Mouse (Mus musculus): ENCODE measurements at regions not wholly inside any gene's neighbourhood (a gene's known extent, or its start where the extent isn't known, plus 50 kb on each side); places are given as distances from the start of the nearest gene placed in this dataset.
"Not testable (repeated sequence)": the region's sequence is repeated elsewhere in the genome, so short reads cannot be mapped to it uniquely, and the experiment has no call there.

DNA sequence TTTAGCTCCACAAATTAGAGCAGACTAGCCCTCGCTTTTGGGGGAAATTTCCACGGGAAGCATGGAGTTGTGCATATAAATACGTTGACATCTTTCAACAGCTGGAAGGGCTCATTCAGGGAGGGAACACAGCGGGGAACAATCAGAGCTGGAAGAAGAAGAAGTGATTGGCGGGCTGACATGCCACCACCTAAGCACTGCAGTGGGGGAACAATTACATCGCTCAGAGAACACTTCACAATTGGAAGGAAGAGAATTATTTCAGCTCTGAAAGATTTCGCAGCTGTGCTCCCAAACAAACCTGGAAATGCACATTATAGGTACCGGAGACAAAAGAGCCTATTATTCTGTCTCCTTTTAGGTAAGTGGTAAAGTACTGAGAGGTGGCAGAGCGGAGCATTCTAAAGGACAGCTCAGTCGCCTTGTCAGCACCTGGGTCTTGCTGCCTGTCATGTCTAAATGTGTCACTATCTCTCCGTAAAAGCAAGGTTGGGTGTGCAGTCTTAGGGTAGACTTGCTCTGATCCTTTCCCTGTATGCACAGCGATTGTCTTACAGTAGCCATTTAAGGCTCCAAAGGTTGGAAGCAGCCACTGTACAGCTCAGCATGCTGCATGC is 223.6 kb downstream of the Unc5cl start:
- DNase-seq, result no peak

DNA sequence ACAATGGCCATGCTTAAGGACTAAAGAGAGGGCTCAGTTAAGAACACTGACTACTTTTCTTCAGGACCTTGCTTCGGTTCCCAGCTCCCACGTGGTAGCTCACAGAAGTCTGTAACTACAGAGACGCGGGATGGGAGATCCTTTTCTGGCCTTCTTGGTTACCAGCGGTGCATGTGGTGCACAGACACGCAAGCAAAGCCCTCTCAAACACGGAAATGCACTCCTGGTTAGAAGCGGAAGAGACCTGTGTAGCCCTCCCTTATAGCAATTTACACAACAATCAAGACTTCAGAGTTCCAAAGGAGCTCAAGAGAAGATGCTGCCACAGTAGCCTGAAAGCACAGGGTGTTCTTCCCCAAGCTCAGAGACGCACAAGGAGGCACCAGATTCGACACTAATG is 225.6 kb downstream of the Unc5cl start:
- DNase-seq, result no peak

DNA sequence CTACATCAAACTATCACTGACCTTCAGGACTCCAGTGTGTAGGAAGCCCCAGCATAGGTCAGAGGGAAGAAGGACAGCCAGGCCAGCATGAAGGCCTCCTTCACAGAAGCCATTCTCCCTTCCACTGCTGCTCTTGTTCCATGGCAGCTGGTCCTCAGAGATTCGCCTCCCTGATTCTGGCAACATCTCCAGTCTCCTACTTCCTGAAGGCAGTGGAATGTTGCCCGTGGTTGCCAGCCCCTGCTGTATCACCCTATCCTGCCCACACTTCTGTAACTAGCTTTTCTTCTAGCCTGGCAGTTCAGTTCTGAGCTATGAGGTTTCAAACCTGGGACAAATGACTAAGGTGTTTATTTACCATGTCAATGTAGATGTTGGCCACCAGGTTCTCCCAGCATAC is 234.2 kb downstream of the Unc5cl start:
- DNase-seq, result peak; percentile 31

DNA sequence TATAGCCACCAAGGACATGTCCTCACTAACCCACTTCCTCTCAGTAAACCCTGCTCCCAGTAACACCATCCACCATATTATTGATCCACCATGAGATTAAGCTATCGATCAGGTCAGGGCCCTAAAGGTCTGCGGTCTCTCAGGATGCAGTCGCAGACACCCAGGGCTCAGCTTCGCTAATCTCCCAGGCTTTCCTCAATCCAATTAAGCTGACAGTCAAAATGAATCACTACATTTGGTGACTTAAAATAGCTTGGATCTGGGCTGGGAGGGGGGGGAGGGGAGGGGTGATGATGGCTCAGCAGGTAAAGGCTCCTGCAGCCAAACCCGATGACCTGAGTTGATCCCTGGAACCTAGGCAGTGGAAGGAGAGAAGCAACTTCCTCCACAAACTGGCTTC is 233.7 kb upstream of the Lrfn2 start:
- DNase-seq, result no peak

DNA sequence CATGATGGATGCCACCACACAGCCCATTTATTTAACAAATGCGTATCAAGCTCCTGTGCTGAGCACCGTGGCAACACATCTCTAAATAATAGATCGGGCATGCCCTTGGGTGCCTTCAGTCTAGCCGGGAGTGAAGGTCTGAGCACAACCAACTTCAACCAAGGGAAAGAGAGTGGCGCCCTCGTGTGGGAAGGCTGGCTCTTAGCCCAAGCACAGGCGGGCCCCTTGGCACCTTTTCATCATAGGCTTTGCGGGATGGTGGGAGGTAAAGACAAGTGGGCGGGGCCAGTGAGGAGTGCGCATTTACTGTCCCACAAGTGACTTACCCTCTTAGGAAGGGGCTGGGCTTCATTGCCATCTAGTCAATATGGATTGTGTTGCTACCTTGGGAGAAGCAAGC is 231.6 kb upstream of the Lrfn2 start:
- no peak for DNase-seq

DNA sequence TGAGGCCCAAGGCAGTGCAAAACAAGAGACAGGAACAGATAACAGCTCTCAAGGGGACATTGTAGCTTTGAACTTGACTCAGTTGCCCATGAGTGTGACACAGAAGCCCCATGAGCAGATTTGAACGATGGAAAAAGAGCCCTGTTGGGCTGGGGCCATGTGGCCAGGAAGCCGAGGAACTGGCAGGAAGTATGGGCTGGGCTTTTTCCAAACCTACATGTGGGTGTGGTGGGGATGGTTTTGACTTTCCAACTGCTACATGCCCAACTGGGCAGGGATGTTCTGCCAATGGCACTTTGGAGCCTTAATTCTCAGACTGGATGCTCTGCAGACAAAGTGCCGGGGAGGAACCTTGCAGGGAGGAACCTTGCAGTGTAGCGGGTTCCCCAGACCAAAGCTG is 211.7 kb upstream of the Lrfn2 start:
- no peak for DNase-seq

DNA sequence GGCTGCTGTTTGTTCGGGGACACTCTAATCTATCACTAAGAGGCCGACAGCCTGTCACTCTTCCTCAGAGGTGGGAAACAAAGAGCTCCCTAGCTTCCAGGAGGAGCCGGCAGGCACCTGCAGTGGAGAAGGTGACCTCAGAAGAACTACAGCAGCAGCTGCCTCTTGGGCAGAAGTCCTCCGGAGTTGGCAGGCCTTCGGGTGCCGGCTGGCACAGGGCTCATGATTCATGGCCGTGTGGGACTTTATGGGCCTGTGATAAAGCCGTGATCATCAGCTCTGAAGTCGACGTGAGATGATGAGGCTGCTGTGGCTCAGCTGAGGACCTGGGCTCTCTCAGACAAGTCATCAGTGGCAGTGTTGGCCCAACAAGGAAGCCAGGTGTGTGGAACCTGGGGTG is 208.9 kb upstream of the Lrfn2 start:
- no peak for DNase-seq

DNA sequence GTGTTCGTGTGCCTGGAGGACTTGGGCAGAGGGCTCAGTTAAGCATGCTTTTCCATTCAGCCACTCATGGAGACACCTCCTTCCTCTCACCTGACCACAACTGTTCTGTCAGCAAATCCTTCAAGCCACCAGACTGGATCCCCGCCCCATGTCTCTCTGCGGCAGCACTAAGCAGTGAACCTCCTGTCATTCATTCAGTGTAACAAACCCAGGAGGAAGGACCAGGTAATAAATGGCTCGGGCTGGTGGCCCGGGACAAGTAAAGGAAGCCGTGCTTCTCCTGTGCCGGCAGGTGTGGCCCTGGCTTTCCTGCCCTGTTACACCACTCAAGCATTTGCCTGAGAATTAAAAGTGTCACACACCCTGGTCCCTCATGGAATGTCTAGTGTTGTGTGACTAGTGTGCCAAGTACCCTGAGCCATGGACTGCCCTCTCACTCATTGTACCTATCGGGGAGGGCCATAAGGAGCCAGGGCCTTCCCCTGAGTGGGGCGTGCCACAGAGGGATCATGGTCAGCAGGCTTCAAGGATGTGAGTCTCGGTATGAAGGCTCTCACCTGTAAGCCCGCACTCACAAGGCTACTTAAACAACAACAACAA is 207.6 kb upstream of the Lrfn2 start:
- no peak for DNase-seq

DNA sequence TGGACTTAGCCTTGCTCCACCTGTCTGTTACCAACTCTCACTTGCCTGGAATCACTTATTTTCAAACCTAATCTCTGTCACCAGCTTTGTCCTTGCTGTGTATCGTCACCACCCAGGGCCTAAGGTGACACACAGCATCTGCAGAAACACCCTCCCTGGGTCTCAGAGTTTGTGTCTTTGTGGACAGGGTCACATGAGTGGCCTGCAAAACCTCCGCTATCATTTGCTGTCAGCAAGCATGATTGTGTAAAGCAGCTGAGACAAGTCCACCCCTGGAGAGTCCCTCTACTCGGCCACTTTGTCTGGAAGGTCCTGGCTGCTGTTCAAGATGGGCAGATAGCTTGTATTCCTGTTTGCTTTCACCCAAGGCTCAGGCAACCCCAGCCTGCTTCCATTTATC is 205.7 kb upstream of the Lrfn2 start:
- DNase-seq, result no peak

DNA sequence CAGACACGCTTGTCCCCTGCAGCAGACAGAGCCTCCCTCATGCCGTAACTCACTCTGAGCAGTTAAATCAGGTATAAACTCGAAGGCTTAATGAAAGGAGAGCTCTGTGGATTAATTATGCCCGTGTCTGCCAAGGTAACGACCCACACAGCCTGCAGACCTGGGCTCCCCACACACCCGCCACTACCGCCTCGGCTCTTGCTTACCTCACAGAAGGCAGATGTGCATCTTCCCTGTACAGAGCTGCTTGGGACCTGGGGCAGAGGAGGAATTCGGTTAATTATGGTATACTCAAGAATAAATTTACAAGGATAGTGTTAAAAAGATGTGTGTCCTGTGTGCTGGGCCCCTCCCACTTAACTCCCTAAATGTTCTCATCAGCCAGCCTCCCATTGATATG is 198.4 kb upstream of the Lrfn2 start:
- no peak for DNase-seq

DNA sequence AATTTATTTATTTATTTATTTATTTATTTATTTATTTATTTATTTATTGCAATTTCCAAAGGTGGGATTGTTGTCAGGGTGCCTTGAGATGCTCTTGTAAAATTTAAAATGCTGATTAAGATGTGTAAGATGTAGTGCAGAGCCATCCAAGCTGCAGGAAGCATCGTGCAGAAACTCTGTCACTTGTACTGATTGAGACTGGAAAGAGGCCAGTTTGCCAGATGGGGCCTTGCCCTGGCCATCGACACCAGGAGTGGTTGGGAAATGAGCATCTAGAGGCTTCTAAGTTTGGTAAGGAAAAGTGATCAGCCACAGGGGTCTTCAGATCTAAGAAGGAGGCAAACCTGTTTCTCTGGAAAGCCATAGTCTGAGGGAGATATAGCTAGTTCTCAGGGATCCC is 195.0 kb upstream of the Lrfn2 start:
- DNase-seq, result not testable (repeated sequence)

DNA sequence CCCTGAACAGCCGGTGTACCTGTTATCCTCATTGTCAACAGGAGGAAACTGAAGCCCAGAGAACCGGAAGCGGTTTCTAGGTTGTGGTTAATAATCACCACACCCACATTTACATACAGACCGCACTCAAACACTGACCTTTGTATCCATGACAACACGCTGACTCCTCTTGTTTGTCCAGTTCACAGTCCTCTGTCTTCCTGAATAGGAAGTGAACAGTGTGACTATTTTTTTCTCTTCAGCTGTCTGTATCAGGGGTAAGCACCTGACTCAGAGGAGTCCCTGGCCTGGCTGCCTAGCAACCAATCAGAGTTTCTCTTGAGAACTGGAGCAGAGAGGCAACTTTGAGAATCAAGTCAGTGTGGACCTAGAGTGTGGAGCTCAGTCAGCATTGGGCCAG is 193.5 kb upstream of the Lrfn2 start:
- DNase-seq, result no peak

DNA sequence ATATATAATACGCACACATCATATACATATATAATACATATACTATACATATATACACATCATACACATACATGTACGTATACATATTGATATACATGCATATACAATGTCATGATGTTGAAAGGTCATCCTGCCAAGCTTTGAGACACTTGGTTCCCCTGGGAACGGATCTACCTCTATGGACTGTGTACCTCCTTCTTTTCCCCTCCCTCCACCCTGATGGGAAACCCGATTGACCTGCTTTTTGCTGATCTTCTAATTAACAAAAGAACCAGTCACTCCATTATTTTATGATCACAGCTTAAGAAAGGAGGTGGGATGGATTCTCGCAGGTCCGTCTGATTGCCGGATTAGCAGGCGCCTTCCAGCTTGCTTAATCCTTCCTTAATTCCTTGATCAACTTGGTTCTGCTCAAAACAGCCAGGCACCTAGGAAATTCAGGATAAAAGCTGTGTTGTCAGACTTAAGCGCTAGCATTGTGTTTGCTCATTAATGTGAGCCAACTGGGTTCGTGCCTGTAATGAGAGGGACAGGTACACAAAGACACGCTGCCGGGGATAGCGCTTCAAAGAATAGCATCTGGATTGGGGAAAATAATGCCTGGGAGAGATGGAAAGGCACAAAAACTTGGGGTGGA is 189.3 kb upstream of the Lrfn2 start:
- no peak for DNase-seq

DNA sequence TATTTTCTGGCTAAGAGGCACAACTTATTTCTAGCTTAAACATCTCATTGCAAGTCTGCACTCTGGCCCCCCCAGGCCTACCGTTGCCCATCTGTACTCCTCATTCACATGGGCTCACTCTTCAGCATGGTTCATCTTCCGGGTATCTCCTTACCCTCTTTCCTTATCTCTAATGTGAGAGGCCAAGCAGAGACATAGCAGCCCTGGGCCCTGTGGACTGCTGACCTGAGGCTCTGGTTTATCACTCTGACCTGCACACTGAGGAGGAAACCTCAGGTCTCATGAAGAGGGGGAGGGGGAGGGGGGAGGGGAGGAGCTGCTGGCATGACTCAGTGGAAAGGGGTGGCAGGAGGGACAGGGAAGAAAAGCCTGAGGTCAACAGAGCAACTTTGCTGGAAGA is 162.1 kb upstream of the Lrfn2 start:
- no peak for DNase-seq

DNA sequence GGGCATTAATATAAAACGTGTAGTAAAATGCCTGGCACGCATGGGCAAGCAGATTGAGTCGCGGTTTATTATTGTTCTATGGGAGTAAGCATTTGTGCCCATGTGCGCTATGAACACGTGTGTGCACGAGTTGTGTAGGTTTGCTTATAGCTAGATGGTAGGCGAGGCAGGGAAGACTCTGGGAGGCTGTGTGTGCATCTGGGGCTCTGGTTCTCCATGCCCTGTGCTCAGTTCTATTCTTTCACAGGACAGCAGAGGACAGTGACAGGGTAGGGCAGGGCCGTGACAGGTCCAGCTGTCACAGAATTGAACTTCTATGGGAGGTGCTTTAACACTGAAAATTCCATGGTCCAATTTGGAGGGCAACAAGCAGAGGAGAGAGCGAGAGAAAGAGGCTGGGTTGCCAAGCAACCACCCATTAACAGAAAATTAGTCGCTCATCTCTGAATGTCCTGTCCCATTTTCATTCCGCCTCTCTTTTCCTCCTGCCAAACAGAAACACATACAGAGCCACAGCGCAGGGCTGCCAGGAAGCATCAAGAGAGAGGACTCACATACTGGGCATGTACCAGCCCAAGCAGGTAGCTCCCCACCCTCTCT is 160.4 kb upstream of the Lrfn2 start:
- no peak for DNase-seq

DNA sequence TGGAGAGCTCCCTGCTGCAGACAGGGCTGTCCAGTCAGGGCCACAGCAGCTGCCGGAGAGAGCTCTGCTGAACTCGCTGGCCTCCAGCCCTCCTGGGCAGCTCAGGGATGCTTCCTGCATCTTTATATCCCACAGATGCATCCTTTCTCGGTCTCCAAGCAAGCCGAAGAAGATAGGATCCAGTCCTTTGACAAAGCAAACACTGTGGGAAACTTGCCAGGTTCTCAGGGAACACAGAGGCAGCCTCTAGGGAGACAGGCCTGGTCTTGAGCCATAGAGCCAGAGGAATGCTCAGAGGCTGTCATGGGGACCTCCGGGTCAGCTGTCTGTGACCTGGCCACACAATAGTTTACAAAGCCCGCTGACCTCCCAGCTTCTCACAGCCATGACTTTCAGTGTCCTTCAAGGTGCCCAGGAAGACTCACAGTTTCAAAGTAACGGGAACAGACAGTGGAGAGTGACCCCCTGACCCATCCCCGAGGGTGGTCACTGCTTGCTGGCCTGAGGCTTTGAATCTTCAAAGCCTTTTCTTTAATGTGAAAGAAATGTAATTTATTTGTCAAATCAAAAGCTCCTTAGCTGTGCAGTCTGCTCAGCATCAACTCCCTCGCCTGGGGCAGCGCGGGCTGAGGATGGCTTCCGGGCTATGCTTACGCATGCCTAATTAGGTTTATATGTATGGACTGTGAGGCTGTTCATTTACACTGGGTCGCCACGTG is 157.8 kb upstream of the Lrfn2 start:
- peak; percentile 19 for DNase-seq

DNA sequence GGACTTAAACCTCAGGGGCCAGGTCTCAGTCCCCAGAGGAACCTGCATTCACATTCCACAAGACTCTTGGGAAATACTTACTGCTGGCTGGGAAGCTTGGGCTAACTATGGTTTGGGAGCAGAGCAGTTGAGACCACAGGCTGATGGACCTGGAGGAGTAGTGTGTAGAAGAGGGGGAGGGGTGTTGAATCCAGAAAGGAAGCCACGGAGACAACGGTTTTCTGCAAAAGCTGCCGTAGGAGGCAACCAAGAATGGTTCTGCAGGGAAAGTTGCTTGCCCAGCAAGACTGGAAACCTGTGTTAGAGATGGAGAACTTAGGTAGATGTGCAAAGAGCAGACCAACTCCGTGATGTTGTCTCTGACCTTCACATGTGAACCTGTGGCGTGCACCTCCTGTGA is 156.7 kb upstream of the Lrfn2 start:
- DNase-seq, result peak; percentile 26

DNA sequence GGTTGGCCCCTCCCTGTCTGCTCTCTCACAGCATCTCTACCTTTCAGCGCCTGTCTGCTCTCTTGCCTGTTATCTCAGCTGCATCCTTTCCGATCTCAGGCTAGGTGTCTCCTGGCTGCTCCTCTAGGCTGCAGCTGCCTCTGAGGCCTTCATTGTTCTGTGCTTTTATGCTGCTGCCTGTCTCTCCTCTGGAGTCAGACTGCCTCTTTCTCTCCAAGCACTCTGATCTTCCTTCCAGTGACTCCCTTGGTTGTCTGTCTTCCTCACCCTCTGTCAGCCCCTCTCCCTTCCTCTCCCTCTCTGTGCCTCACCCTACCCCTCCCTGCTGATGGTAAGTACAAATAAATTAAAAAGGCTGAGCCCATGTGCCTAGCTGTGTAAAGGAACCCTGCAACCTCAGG is 155.7 kb upstream of the Lrfn2 start:
- no peak for DNase-seq

DNA sequence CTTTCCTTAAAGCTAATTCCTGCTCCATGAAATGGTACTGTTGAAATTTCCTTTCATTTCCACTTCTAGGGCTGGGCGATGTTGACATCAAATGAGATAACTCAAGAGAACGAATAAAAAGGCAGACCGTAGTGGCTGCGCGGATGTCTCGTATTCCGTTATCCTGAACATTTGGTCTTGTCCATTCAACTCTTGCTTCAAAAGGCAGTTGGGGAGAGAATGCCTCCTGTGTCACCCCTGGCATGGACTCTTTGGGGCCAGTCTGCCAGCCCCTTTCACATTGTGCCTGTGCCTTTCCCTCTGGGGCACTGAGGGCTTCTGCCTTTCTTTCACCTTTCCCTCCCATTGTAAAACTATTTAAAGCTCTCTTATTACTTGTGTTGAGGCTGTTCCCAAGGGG is 152.0 kb upstream of the Lrfn2 start:
- no peak for DNase-seq

DNA sequence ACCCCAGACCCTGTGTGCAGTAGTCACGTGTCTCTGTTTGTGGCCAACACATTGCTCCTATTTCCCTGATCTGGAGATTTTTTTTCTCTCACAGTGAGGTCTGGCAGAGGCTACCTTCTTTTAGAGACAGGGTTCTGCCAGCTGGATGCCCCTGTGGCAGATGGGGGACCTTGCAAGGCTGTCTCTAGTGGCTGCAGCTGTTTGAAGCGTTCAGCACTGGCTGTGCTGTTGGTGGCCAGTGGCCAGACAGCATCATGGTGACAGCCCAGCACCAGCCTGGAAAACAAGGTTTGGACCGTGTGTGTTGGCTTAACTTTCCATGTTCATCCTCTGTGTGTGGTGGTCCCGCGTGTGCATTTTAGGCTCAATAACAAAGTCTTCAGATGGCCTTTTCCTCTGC is 147.8 kb upstream of the Lrfn2 start:
- no peak for DNase-seq

DNA sequence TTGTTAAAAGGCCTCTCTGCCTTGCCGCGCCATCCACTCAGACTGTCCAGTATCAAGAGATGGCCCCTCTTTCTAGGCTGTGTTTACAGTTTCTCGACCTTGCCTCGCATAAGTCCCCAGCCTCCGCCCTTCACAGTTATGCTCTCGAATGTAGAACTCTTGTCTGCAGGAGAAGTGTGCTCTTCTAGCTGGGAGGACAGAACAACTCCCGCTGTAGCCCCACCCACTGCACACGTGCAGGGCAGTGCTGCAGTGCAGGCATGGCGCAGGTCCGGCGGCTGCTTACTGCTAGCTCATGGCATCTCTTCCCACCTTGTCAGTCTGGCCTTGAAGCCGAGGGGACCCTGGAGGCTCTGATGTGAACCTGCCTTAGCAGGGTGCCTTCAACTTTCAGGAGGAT is 145.7 kb upstream of the Lrfn2 start:
- DNase-seq, result no peak

DNA sequence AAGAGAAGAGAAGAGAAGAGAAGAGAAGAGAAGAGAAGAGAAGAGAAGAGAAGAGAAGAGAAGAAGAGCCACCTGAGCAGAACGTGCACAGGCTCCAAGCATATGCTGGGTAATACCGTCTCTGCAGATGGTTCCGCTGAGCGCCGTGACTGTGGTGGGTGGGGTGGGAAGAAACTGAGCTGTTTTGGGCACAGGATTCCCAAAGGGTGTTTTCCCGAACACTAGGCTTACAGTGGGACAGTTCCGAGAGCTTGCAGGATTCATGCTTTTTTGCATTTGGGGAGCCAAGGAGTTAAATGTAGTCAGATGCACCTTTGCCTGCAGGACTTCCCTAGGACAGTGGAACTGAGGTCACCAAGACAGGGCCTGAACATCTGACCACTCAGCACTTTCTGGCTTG is 142.3 kb upstream of the Lrfn2 start:
- DNase-seq, result peak; percentile 59

DNA sequence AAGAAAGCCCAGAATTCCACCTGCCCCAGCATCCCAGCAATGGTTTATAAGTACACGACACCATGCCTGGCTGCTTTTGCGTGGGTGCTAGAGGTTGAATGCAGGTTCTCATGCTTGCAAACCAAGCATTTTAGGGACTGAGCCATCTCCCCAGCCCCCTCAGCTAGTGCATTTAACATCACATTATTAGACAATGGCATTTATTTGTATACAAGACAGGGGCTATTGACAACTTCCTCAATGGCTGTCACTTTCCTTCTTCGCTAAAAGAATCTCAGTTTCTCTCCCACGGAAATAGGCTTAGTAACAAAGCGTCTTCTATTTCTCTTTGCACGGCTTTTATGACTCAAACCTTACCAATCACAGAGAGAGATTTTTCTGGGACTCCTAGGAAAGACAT is 141.7 kb upstream of the Lrfn2 start:
- no peak for DNase-seq

DNA sequence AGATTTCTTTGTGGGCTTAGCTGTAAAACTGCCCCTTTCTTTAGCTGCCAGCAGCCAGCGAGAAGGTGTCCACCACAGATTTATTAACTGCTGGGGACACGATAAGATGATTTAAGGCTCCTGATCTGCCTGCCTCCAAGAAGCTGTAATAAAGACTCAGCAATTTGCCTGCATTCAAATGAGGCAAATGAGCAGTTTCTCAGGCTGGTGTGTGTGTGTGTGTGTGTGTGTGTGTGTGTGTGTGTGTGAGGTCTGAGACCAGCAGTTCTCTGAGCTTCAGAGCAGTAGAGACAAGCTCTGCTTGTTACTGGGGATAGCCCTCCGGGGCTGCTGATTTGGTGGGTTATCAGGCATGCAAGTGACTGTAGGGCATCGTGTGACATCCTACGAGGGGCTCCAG is 139.2 kb upstream of the Lrfn2 start:
- no peak for DNase-seq
